Mouse (Mus musculus) CH12.LX (cell line): Measurements from ENCODE around the gene Cd101. TPM values are rescaled to one million over a fixed set of nuclear protein-coding genes. Genes with fewer than 3 reads are reported as not detected.

Source experiments
- DNase-seq: peaks from one replicate; pipeline ENCODE4 v3.0.0-alpha.2; 2013; ENCODE audit errors: extremely low read depth
- H3K27ac ChIP-seq: 2 replicates; pipeline ENCODE4 v1.5.1; 2012; ENCODE audit warnings: low read depth, mild to moderate bottlenecking, control low read depth, moderate library complexity; ENCODE audit not compliant: insufficient read depth
- H3K27me3 ChIP-seq: replicated peaks from 2 replicates; pipeline ENCODE3; 2012; ENCODE audit warnings: inconsistent platforms
- H3K36me3 ChIP-seq, 2 experiments: replicated peaks in 1 of 2; 2 replicates each; pipeline versions ENCODE3 to v1.6.1; 2012; ENCODE audit warnings: inconsistent platforms in 1 of 2, low read length in 1 of 2, mild to moderate bottlenecking in 1 of 2, mixed read lengths in 1 of 2, moderate library complexity in 1 of 2; ENCODE audit not compliant: control insufficient read depth in 1 of 2, insufficient read depth in 1 of 2
- H3K4me1 ChIP-seq, 2 experiments: 2 replicates each; pipeline ENCODE4 v1.6.1; 2012; ENCODE audit warnings: inconsistent platforms in 1 of 2, moderate library complexity in 1 of 2; ENCODE audit not compliant: insufficient read depth in 2 of 2, control insufficient read depth in 1 of 2
- H3K4me2 ChIP-seq: 2 replicates; pipeline ENCODE4 v1.6.1; 2012; ENCODE audit warnings: low read depth, mild to moderate bottlenecking, control low read depth; ENCODE audit not compliant: poor library complexity, insufficient read depth, severe bottlenecking
- H3K4me3 ChIP-seq, 3 experiments: fragments of 150-350 bp in 1 of 3; sonication (generic) in 1 of 3; replicated peaks in 1 of 3; 2 replicates each; pipeline versions ENCODE3 to v1.5.1; 2011 to 2012; ENCODE audit warnings: low read depth in 2 of 3, low read length in 2 of 3, mild to moderate bottlenecking in 2 of 3, moderate library complexity in 2 of 3, control low read depth in 1 of 3, improper control_type of control experiment in 1 of 3, inconsistent platforms in 1 of 3, mixed read lengths in 1 of 3; ENCODE audit not compliant: poor library complexity in 1 of 3
- H3K79me2 ChIP-seq: replicated peaks from 2 replicates; pipeline ENCODE4 v1.6.1; 2012; ENCODE audit warnings: mild to moderate bottlenecking, moderate library complexity; ENCODE audit not compliant: control insufficient read depth, poor library complexity, insufficient read depth, severe bottlenecking; ENCODE audit errors: extremely low read depth
- H3K9ac ChIP-seq: 2 replicates; pipeline ENCODE4 v1.6.1; 2012; ENCODE audit warnings: low read depth, mild to moderate bottlenecking, control low read depth, moderate library complexity; ENCODE audit not compliant: insufficient read depth
- H3K9me3 ChIP-seq: replicated peaks from 2 replicates; pipeline ENCODE3; 2012; ENCODE audit warnings: low read length, inconsistent platforms, mixed read lengths
- CHD1 ChIP-seq: IDR thresholded peaks from 2 replicates; pipeline ENCODE4 v1.6.1; 2012; ENCODE audit warnings: low read depth, low read length, improper control_type of control experiment, inconsistent platforms
- CTCF ChIP-seq, 2 experiments: IDR thresholded peaks in 1 of 2; conservative IDR thresholded peaks in 1 of 2; 2 replicates each; pipeline ENCODE4 v1.5.1; 2011 to 2012; ENCODE audit warnings: low read depth in 2 of 2, low read length in 2 of 2, improper control_type of control experiment in 1 of 2, inconsistent platforms in 1 of 2, mild to moderate bottlenecking in 1 of 2, moderate library complexity in 1 of 2
- E2F4 ChIP-seq: IDR thresholded peaks from 2 replicates; pipeline ENCODE4 v1.6.1; 2011; ENCODE audit warnings: low read depth, low read length, improper control_type of control experiment; ENCODE audit not compliant: insufficient replicate concordance
- ELF1 ChIP-seq: IDR thresholded peaks from 2 replicates; pipeline ENCODE4 v1.6.1; 2014; ENCODE audit warnings: low read depth, mild to moderate bottlenecking, inconsistent platforms, low read length, improper control_type of control experiment
- EP300 ChIP-seq: IDR thresholded peaks from 2 replicates; pipeline ENCODE4 v1.6.1; 2011; ENCODE audit warnings: low read length, improper control_type of control experiment
- ETS1 ChIP-seq: conservative IDR thresholded peaks from 2 replicates; pipeline ENCODE4 v1.6.1; 2012; ENCODE audit warnings: low read depth, mild to moderate bottlenecking, inconsistent platforms, low read length, improper control_type of control experiment, moderate library complexity
- HCFC1 ChIP-seq: IDR thresholded peaks from 2 replicates; pipeline ENCODE4 v1.6.1; 2012; ENCODE audit warnings: low read depth, mild to moderate bottlenecking, inconsistent platforms, low read length, improper control_type of control experiment
- IRF4 ChIP-seq: IDR thresholded peaks from 2 replicates; pipeline ENCODE4 v1.6.1; 2014; ENCODE audit warnings: low read depth, mild to moderate bottlenecking, inconsistent platforms, low read length, improper control_type of control experiment
- NELFE ChIP-seq: IDR thresholded peaks from 2 replicates; pipeline ENCODE4 v1.6.1; 2011; ENCODE audit warnings: low read depth, low read length, improper control_type of control experiment
- POLR2A ChIP-seq: IDR thresholded peaks from 2 replicates; pipeline ENCODE4 v1.6.1; 2011; ENCODE audit warnings: low read depth, mild to moderate bottlenecking, improper control_type of control experiment, low read length
- RAD21 ChIP-seq: IDR thresholded peaks from 2 replicates; pipeline ENCODE4 v1.6.1; 2011; ENCODE audit warnings: low read depth, mild to moderate bottlenecking, low read length, improper control_type of control experiment, moderate library complexity
- RCOR1 ChIP-seq: conservative IDR thresholded peaks from 2 replicates; pipeline ENCODE4 v1.6.1; 2012; ENCODE audit warnings: low read depth, mild to moderate bottlenecking, inconsistent platforms, low read length, improper control_type of control experiment
- SIN3A ChIP-seq: IDR thresholded peaks from 2 replicates; pipeline ENCODE4 v1.6.1; 2012; ENCODE audit warnings: low read length, improper control_type of control experiment, inconsistent platforms
- SMC3 ChIP-seq: IDR thresholded peaks from 2 replicates; pipeline ENCODE4 v1.6.1; 2011; ENCODE audit warnings: low read depth, low read length, improper control_type of control experiment
- TBP ChIP-seq: conservative IDR thresholded peaks from 2 replicates; pipeline ENCODE4 v1.6.1; 2011; ENCODE audit warnings: low read depth, low read length, improper control_type of control experiment
- ZKSCAN1 ChIP-seq: IDR thresholded peaks from 2 replicates; pipeline ENCODE4 v1.6.1; 2012; ENCODE audit warnings: low read depth, inconsistent platforms, low read length, improper control_type of control experiment, borderline replicate concordance
- ZMIZ1 ChIP-seq: IDR thresholded peaks from 2 replicates; pipeline ENCODE4 v1.6.1; 2012; ENCODE audit warnings: low read depth, mild to moderate bottlenecking, inconsistent platforms, low read length, improper control_type of control experiment
- ZNF384 ChIP-seq: IDR thresholded peaks from 2 replicates; pipeline ENCODE4 v1.6.1; 2012; ENCODE audit warnings: low read depth, low read length, improper control_type of control experiment, inconsistent platforms
- dilution Hi-C: fragments of 300-500 bp; cut with MboI; formaldehyde crosslinking; loops from 2 replicates; pipeline ENCODE4 v1.14.3; 2020; ENCODE audit warnings: low sequenced_read_pairs; ENCODE audit not compliant: extremely low pct_unique_long_range_greater_than_20kb, extremely low pct_ligation_motif_present
- in situ Hi-C: fragments of 300-500 bp; cut with MboI; formaldehyde crosslinking; loops from 3 replicates; pipeline ENCODE4 v1.14.3; 2019; ENCODE audit warnings: low sequenced_read_pairs, low pct_ligation_motif_present, low pct_unique_long_range_greater_than_20kb, mixed read lengths
- polyA plus RNA-seq: library from polyadenylated mRNA; unstranded; fragments of >175 nt; gene quantifications from 2 replicates; pipeline ENCODE4 v1.2.1, GENCODE M21; 2012; ENCODE audit warnings: low read depth; ENCODE audit not compliant: insufficient read length
- total RNA-seq, 2 experiments: library from RNA; depleted of rRNA; stranded (reverse); fragments of 300-350 nt in 1 of 2; fragments of >200 nt in 1 of 2; gene quantifications; 2 replicates each; pipeline ENCODE4 v1.2.3; 2012 to 2014

The Cd101 gene
- total and polyA plus RNA-seq, 3 experiments, result not detected

DNA sequence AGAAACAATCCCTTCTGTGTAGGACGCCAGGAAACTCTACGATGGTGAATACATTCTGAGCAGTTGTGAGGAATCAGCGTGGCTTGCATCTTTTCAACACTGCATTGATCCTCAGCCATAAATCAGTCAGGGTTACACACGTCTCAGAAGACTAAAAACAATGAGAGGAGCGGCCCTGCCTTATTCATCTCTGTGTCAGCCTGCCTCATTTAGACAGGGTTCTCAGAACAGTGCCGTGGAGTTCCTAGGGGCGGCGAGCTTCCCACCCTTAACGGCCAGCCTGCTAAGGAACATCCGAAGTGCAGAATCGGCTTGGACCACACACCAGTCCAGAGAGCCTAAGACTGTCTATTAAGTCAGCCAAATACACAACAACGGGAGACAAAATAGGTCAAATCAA, 39.9 kb downstream of the Cd101 start:
- H3K9me3 ChIP-seq, result no peaks in the 10 kb centered on the region
- no peak for DNase-seq
- no peaks in the 10 kb centered on the region for H3K79me2 ChIP-seq
- H3K4me2 ChIP-seq, result no peak overlapping the region
- in situ Hi-C loops (no loop called here), dilution Hi-C loops (no loop called here)
- H3K27ac ChIP-seq, result no peak overlapping the region
- peaks cover 0 to 14% of the 10 kb centered on the region in 2 experiments; a peak in 2 of 4 replicates for H3K4me1 ChIP-seq
- no peak for TF ChIP-seq ETS1
- no peaks in the 10 kb centered on the region for H3K36me3 ChIP-seq
- no peaks in the 10 kb centered on the region for H3K27me3 ChIP-seq
- no peak overlapping the region for H3K9ac ChIP-seq
- no peak overlapping the region for H3K4me3 ChIP-seq

DNA sequence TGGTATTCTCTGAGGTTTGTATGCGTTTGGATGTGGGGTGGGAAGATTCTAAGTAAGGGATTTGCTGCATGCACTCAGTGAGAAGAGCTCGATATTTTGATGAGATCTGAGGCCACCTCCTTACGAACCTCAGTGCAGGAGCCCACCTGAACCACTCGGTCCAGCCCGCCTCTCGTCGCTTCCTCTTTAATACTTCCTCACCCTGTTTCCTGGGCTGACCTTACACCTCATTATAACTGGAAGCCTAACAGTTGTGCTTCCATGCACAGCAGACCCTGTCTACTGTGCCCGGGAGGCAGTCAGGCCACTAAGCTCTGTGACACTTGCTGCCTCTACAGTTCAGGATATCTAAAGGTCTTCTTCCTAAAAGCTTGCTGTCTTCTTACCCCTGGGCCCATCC, 50.1 kb downstream of the Cd101 start:
- in situ Hi-C loops, result loop anchor here (5.0 to 10.0 kb wide), 2 partner anchors 313 to 486 kb away; no protein-coding TSS in a partner anchor
- Histone ChIP-seq H3K4me3 (no peak overlapping the region), H3K36me3 (no peaks in the 10 kb centered on the region), H3K27me3 (no peaks in the 10 kb centered on the region), H3K4me1 (peaks cover 0 to 5% of the 10 kb centered on the region in 2 experiments; a peak in 1 of 4 replicates), H3K9ac (no peak overlapping the region), H3K9me3 (no peaks in the 10 kb centered on the region), H3K79me2 (no peaks in the 10 kb centered on the region), H3K27ac (no peak overlapping the region), H3K4me2 (no peak overlapping the region)
- dilution Hi-C loops, result no loop called here
- DNase-seq, result no peak
- TF ChIP-seq RAD21, result no peak
- no peak for TF ChIP-seq ZMIZ1
- no peak for TF ChIP-seq IRF4
- no peak for TF ChIP-seq TBP
- no peak for TF ChIP-seq SMC3
- no peak for TF ChIP-seq CTCF (conservative IDR thresholded peaks at IDR 0.05 in 1 of 2, IDR thresholded peaks at IDR 0.05 in 1 of 2; ENCODE audit: low read depth in 2 of 2, low read length in 2 of 2)
- TF ChIP-seq POLR2A, result no peak
- no peak for TF ChIP-seq ZNF384
- no peak for TF ChIP-seq ZKSCAN1
- TF ChIP-seq RCOR1, result no peak
- no peak for TF ChIP-seq NELFE
- TF ChIP-seq HCFC1, result no peak
- no peak for TF ChIP-seq CHD1
- no peak for TF ChIP-seq E2F4
- TF ChIP-seq SIN3A, result no peak
- TF ChIP-seq EP300, result no peak
- TF ChIP-seq ELF1, result no peak
